Mouse (Mus musculus) liver, adult 2 months (tissue): ENCODE results near the gene Cdkal1. TPM values are rescaled to one million over a fixed set of nuclear protein-coding genes. Genes with fewer than 3 reads are reported as not detected.

Experiments used
- DNase-seq: peaks from one replicate; pipeline ENCODE4 v3.0.0-alpha.2; 2011; ENCODE audit warnings: low read depth, low spot score; ENCODE audit errors: extremely low read depth
- H3K27ac ChIP-seq: fragments of 200-500 bp; replicated peaks from 2 replicates; pipeline ENCODE4 v1.5.1; 2012; ENCODE audit warnings: low read depth, mild to moderate bottlenecking, control low read depth, inconsistent platforms, low read length; ENCODE audit not compliant: insufficient read depth
- H3K27me3 ChIP-seq: fragments of 200-500 bp; 2 replicates; pipeline ENCODE4 v1.6.1; 2012; ENCODE audit warnings: mild to moderate bottlenecking, moderate library complexity, low read length, inconsistent platforms; ENCODE audit not compliant: control insufficient read depth, insufficient read depth
- H3K36me3 ChIP-seq: fragments of 200-500 bp; 2 replicates; pipeline ENCODE4 v1.6.1; 2012; ENCODE audit warnings: low read length, inconsistent platforms; ENCODE audit not compliant: control insufficient read depth, insufficient read depth
- H3K4me1 ChIP-seq: fragments of 200-500 bp; 2 replicates; pipeline ENCODE4 v1.6.1; 2011; ENCODE audit warnings: low read length; ENCODE audit not compliant: control insufficient read depth, insufficient read depth
- H3K4me3 ChIP-seq: fragments of 200-500 bp; 2 replicates; pipeline ENCODE4 v1.5.1; 2011; ENCODE audit warnings: low read depth, mild to moderate bottlenecking, control low read depth, low read length, moderate library complexity; ENCODE audit not compliant: insufficient read depth
- H3K79me2 ChIP-seq: fragments of 200-500 bp; 2 replicates; pipeline ENCODE4 v1.6.1; 2012; ENCODE audit warnings: inconsistent platforms, mild to moderate bottlenecking, low read length, moderate library complexity; ENCODE audit not compliant: control insufficient read depth, insufficient read depth
- H3K9ac ChIP-seq: fragments of 200-500 bp; 2 replicates; pipeline ENCODE4 v1.6.1; 2012; ENCODE audit warnings: low read depth, mild to moderate bottlenecking, control low read depth, inconsistent platforms, low read length
- CTCF ChIP-seq: fragments of 200-500 bp; IDR thresholded peaks from 2 replicates; pipeline ENCODE4 v1.5.1; 2011; ENCODE audit warnings: low read depth, low read length, control low read depth
- POLR2A ChIP-seq: fragments of 200-500 bp; IDR thresholded peaks from 2 replicates; pipeline ENCODE4 v1.6.1; 2011; ENCODE audit warnings: low read length, control low read depth; ENCODE audit not compliant: insufficient read depth; ENCODE audit errors: extremely low read depth
- WGBS: fragments of 180-500 bp; shearing (Covaris S2); methylation state at CpG from one replicate; pipeline ENCODE4 v1.1.7; 2018; 5-methylcytosine and 5-hydroxymethylcytosine counted together
- polyA plus RNA-seq: library from polyadenylated mRNA; depleted of rRNA; stranded (reverse); fragments of >200 nt; gene quantifications from 2 replicates; pipeline ENCODE4 v1.2.3, GENCODE M21; 2012
- total RNA-seq: library from RNA; depleted of rRNA; stranded (reverse); fragments of >200 nt; gene quantifications from 2 replicates; pipeline ENCODE4 v1.2.3, GENCODE M21; 2014

Gene Cdkal1
- total and polyA plus RNA-seq, 2 experiments = 1.7 to 13.6 TPM

- 88% methylated on average over 5 of the region's 5 CpGs for WGBS
- TF ChIP-seq POLR2A (no peak), CTCF (no peak)
These were observed 455.6 kb downstream of the Cdkal1 start for GRCm38 (mm10) chr13:29399908-29400307.

GRCm38 (mm10) chr13:29398456-29398855, 457.0 kb downstream of the Cdkal1 start:
- no peaks in the 10 kb centered on the region for H3K27me3 ChIP-seq

More at GRCm38 (mm10) chr13:29399908-29400307, 455.6 kb downstream of the Cdkal1 start:
- no peak overlapping the region for H3K27ac ChIP-seq
- no peaks in the 10 kb centered on the region for H3K79me2 ChIP-seq
- no peak overlapping the region for H3K4me3 ChIP-seq
- no peak for DNase-seq
- H3K27me3 ChIP-seq = no peaks in the 10 kb centered on the region
- no peak overlapping the region for H3K9ac ChIP-seq
- H3K36me3 ChIP-seq = no peaks in the 10 kb centered on the region
- peaks cover 2% of the 10 kb centered on the region for H3K4me1 ChIP-seq

GRCm38 (mm10) chr13:29395694-29396093, 459.8 kb downstream of the Cdkal1 start:
- Histone ChIP-seq H3K4me3 (no peak overlapping the region), H3K36me3 (no peaks in the 10 kb centered on the region), H3K9ac (no peak overlapping the region), H3K4me1 (no peaks in the 10 kb centered on the region), H3K79me2 (no peaks in the 10 kb centered on the region), H3K27me3 (no peaks in the 10 kb centered on the region), H3K27ac (no peak overlapping the region)
- WGBS = 95% methylated on average over 4 of the region's 4 CpGs
- no peak for DNase-seq
- no peak for TF ChIP-seq CTCF
- no peak for TF ChIP-seq POLR2A

More at GRCm38 (mm10) chr13:29398456-29398855, 457.0 kb downstream of the Cdkal1 start:
- Histone ChIP-seq H3K4me1 (peaks cover 2% of the 10 kb centered on the region; the same call in 1 of the 2 replicates), H3K4me3 (no peak overlapping the region), H3K36me3 (no peaks in the 10 kb centered on the region), H3K27ac (no peak overlapping the region), H3K79me2 (no peaks in the 10 kb centered on the region), H3K9ac (no peak overlapping the region)
- 20% methylated on average over 2 of the region's 2 CpGs for WGBS
- TF ChIP-seq CTCF (no peak), POLR2A (no peak)
- DNase-seq = peak; percentile 29

- TF ChIP-seq POLR2A (no peak), CTCF (no peak)
- Histone ChIP-seq H3K36me3 (no peaks in the 10 kb centered on the region), H3K27ac (no peak overlapping the region), H3K9ac (no peak overlapping the region), H3K27me3 (no peaks in the 10 kb centered on the region), H3K4me1 (no peaks in the 10 kb centered on the region), H3K4me3 (no peak overlapping the region), H3K79me2 (no peaks in the 10 kb centered on the region)
- WGBS = 82% methylated on average over 5 of the region's 5 CpGs
- DNase-seq = no peak
These were observed 465.4 kb downstream of the Cdkal1 start for GRCm38 (mm10) chr13:29390025-29390424.

GRCm38 (mm10) chr13:29388918-29389317, 466.6 kb downstream of the Cdkal1 start:
- TF ChIP-seq POLR2A (no peak), CTCF (no peak)
- no peak overlapping the region for H3K4me3 ChIP-seq

GRCm38 (mm10) chr13:29377572-29377971, 477.9 kb downstream of the Cdkal1 start:
- no peak for TF ChIP-seq CTCF
- TF ChIP-seq POLR2A = no peak
- Histone ChIP-seq H3K27ac (no peak overlapping the region), H3K4me1 (no peaks in the 10 kb centered on the region), H3K27me3 (no peaks in the 10 kb centered on the region), H3K79me2 (no peaks in the 10 kb centered on the region), H3K9ac (no peak overlapping the region), H3K4me3 (no peak overlapping the region), H3K36me3 (no peaks in the 10 kb centered on the region)
- WGBS = 90% methylated on average over 2 of the region's 2 CpGs
- no peak for DNase-seq

More at GRCm38 (mm10) chr13:29388918-29389317, 466.6 kb downstream of the Cdkal1 start:
- Histone ChIP-seq H3K9ac (no peak overlapping the region), H3K27me3 (no peaks in the 10 kb centered on the region), H3K79me2 (no peaks in the 10 kb centered on the region), H3K27ac (no peak overlapping the region), H3K36me3 (no peaks in the 10 kb centered on the region), H3K4me1 (no peaks in the 10 kb centered on the region)
- WGBS = 79% methylated on average over 3 of the region's 3 CpGs
- no peak for DNase-seq
